Mouse (Mus musculus) kidney, adult 2 months (tissue): ENCODE results near the gene Agfg2.

ENCODE experiments used
- CTCF ChIP-seq: fragments of 200-500 bp; conservative IDR thresholded peaks from 2 replicates; pipeline ENCODE4 v1.5.1; 2011; ENCODE audit warnings: low read depth, mild to moderate bottlenecking, control low read depth, low read length, moderate library complexity, mixed read lengths; ENCODE audit not compliant: insufficient read depth, insufficient read length
- POLR2A ChIP-seq: fragments of 200-500 bp; IDR thresholded peaks from one replicate; pipeline ENCODE4 v1.6.1; 2011; ENCODE audit warnings: low read depth, low read length, control low read depth

DNA sequence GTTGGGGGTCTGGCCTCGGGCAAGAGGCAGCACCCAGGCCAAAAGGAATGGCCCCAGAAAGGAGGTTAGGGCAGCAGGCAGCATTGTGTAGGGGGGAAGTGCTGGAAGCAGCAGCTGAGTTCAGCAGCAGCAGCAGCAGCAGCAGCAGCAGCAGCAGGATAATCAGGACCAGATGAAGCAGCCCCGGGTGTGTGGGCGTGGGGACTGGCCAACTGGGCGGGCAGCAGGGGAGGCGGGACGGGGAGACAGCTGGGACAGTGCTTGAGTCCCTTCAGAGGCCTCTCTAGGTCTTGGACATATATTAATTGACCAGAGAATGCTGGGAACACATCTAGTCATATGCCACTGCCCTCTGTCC is 73.3 kb downstream of the Agfg2 start:
- TF ChIP-seq CTCF (no peak), POLR2A (no peak)
